Mouse (Mus musculus) erythroblast, embryonic 14.5 days (primary cell): Measurements from ENCODE around the gene Ankrd40. TPM values are rescaled to one million over a fixed set of nuclear protein-coding genes. Genes with fewer than 3 reads are reported as not detected.
A peak's percentile ranks its signal among the peaks of the same experiment; 100 is the strongest.

Source experiments
- H3K27me3 ChIP-seq: 2 replicates; pipeline ENCODE4 v1.6.1; 2012; ENCODE audit warnings: inconsistent platforms; ENCODE audit not compliant: control insufficient read depth
- H3K36me3 ChIP-seq: 2 replicates; pipeline ENCODE4 v1.6.1; 2012; ENCODE audit warnings: mild to moderate bottlenecking, inconsistent platforms; ENCODE audit not compliant: control insufficient read depth
- H3K4me1 ChIP-seq: 2 replicates; pipeline ENCODE4 v1.6.1; 2012; ENCODE audit warnings: inconsistent platforms; ENCODE audit not compliant: control insufficient read depth
- H3K4me3 ChIP-seq: replicated peaks from 2 replicates; pipeline ENCODE3; 2012; ENCODE audit warnings: moderate library complexity, mild to moderate bottlenecking, inconsistent platforms
- H3K9me3 ChIP-seq: 2 replicates; pipeline ENCODE4 v1.6.1; 2012; ENCODE audit warnings: low read length, inconsistent platforms, mixed read lengths; ENCODE audit not compliant: control insufficient read depth
- GATA1 ChIP-seq: IDR thresholded peaks from 2 replicates; pipeline ENCODE4 v1.6.1; 2012; ENCODE audit warnings: low read length, inconsistent platforms, mixed read lengths
- TAL1 ChIP-seq: IDR thresholded peaks from 3 replicates; pipeline ENCODE4 v1.6.1; 2012; ENCODE audit warnings: low read length, inconsistent platforms, mixed read lengths
- polyA plus RNA-seq: library from polyadenylated mRNA; stranded (reverse); fragments of >175 nt; gene quantifications from 2 replicates; pipeline ENCODE4 v1.2.3, GENCODE M21; 2012

Gene Ankrd40
- polyA plus RNA-seq, 1 experiment: 7.4 TPM

GRCm38 (mm10) chr11:94320969-94321930 is 6.6 kb upstream of the Ankrd40 start:
- Histone ChIP-seq H3K4me3 (peak overlapping the region; percentile 100), H3K27me3 (no peaks in the 10 kb centered on the region), H3K4me1 (peaks cover 63% of the 10 kb centered on the region), H3K36me3 (peaks cover 39% of the 10 kb centered on the region), H3K9me3 (no peaks in the 10 kb centered on the region)
- TF ChIP-seq GATA1: no peak
- TF ChIP-seq TAL1: no peak

- TF ChIP-seq GATA1 (no peak), TAL1 (no peak)
- peaks cover 32% of the 10 kb centered on the region for H3K36me3 ChIP-seq
- peaks cover 60% of the 10 kb centered on the region for H3K4me1 ChIP-seq
- H3K4me3 ChIP-seq: peak within 1 kb of the TSS; percentile 100
- H3K9me3 ChIP-seq: no peaks in the 10 kb centered on the region
- peaks cover 3% of the 10 kb centered on the region for H3K27me3 ChIP-seq
Measured at GRCm38 (mm10) chr11:94321931-94322400, 5.8 kb upstream of the Ankrd40 start, which contains the start of gene Luc7l3. Gene Luc7l3, minus strand, starts transcription at chr11:94321988.

GRCm38 (mm10) chr11:94322636-94323035 is 5.2 kb upstream of the Ankrd40 start:
- H3K9me3 ChIP-seq: no peaks in the 10 kb centered on the region
- H3K27me3 ChIP-seq: peaks cover 4% of the 10 kb centered on the region
- peaks cover 25% of the 10 kb centered on the region for H3K36me3 ChIP-seq
- peak overlapping the region; percentile 100 for H3K4me3 ChIP-seq
- TF ChIP-seq GATA1: no peak
- no peak for TF ChIP-seq TAL1
- peaks cover 59% of the 10 kb centered on the region for H3K4me1 ChIP-seq

- Histone ChIP-seq H3K4me1 (peaks cover 57% of the 10 kb centered on the region), H3K36me3 (peaks cover 18% of the 10 kb centered on the region), H3K27me3 (peaks cover 4% of the 10 kb centered on the region), H3K9me3 (no peaks in the 10 kb centered on the region), H3K4me3 (no peak overlapping the region)
- TF ChIP-seq GATA1: no peak
- no peak for TF ChIP-seq TAL1
Measured at GRCm38 (mm10) chr11:94323271-94323925, 4.4 kb upstream of the Ankrd40 start.

GRCm38 (mm10) chr11:94324618-94325017 is 3.2 kb upstream of the Ankrd40 start:
- TF ChIP-seq GATA1 (no peak), TAL1 (no peak)
- H3K4me3 ChIP-seq: no peak overlapping the region
- H3K36me3 ChIP-seq: peaks cover 5% of the 10 kb centered on the region
- H3K27me3 ChIP-seq: peaks cover 4% of the 10 kb centered on the region
- no peaks in the 10 kb centered on the region for H3K9me3 ChIP-seq
- peaks cover 57% of the 10 kb centered on the region for H3K4me1 ChIP-seq

GRCm38 (mm10) chr11:94326961-94327411 is 815 bp upstream of the Ankrd40 start:
- Histone ChIP-seq H3K9me3 (no peaks in the 10 kb centered on the region), H3K4me1 (peaks cover 69% of the 10 kb centered on the region), H3K36me3 (peaks cover 4% of the 10 kb centered on the region), H3K27me3 (peaks cover 4% of the 10 kb centered on the region), H3K4me3 (no peak overlapping the region)
- TF ChIP-seq TAL1 (no peak), GATA1 (no peak)

- Histone ChIP-seq H3K4me1 (peaks cover 70% of the 10 kb centered on the region), H3K36me3 (peaks cover 6% of the 10 kb centered on the region), H3K4me3 (peak overlapping the region; percentile 72), H3K9me3 (no peaks in the 10 kb centered on the region), H3K27me3 (peaks cover 4% of the 10 kb centered on the region)
- TF ChIP-seq TAL1 (no peak), GATA1 (no peak)
Measured at GRCm38 (mm10) chr11:94328644-94329025, 834 bp downstream of the Ankrd40 start.

- Histone ChIP-seq H3K36me3 (peaks cover 10% of the 10 kb centered on the region), H3K4me3 (no peak overlapping the region), H3K4me1 (peaks cover 76% of the 10 kb centered on the region), H3K27me3 (peaks cover 4% of the 10 kb centered on the region), H3K9me3 (no peaks in the 10 kb centered on the region)
- no peak for TF ChIP-seq GATA1
- no peak for TF ChIP-seq TAL1
Measured at GRCm38 (mm10) chr11:94329270-94329891, 1.6 kb downstream of the Ankrd40 start.

- Histone ChIP-seq H3K36me3 (peaks cover 19% of the 10 kb centered on the region), H3K9me3 (no peaks in the 10 kb centered on the region), H3K4me1 (peaks cover 83% of the 10 kb centered on the region), H3K27me3 (peaks cover 4% of the 10 kb centered on the region), H3K4me3 (no peak overlapping the region)
- TF ChIP-seq GATA1 (no peak), TAL1 (no peak)
Measured at GRCm38 (mm10) chr11:94330211-94330610, 2.4 kb downstream of the Ankrd40 start.
